Mouse (Mus musculus): ENCODE measurements around the gene Wnk1. TPM values are rescaled to one million over a fixed set of nuclear protein-coding genes. Genes with fewer than 3 reads are reported as not detected.

Wnk1 gene
- 35.8 and 43.8 TPM in 2 replicates for polyA plus RNA-seq (2015; fragmentation: Nextera tagmentation; extraction: Ambion mirVana)

DNA sequence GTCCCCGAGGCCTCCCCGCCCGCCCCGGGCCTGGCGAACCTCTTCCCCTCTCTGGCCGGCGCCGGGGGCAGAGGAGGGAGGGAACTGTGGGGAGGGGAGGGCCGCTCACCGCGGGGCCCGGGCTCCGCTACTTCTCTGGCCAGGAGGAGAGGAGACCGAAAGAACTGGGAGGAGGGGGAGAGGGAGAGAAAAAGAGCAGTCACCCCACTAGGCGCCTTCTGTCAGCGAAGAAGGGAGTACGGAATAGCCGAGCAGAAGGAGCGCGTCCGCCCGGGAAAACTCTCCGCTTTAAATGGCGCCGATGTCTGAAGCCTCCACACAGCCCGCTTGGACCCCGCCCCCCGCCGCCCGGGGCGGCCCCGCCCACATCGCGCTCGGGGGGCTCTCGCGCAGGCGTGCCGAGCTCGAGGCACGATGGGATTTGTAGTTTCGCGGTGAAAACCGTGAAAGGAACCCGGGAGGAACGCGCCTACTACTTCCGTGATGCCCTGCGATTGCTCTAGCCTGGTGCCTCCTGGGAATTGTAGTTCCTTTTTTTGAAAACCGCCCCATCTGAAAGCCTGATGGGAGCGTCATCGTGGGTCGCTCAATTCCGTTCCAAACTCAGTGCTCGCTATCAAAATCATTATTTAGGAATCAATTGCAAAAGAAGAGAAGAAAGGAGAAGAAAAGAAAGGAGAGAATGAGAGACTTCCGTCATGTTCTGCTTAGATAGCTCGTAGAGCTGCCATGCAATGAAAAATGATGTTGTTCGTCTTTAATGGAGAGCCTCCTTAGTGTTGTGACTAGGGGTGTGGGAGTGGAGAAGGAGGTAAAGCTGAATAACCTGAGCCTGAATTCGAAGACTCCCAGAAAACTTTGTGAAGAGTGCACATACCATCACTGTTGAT lies at the start of gene Wnk1:
Gene Wnk1, minus strand, starts transcription at position 307 of the 890 bp plus-strand sequence.

DNA sequence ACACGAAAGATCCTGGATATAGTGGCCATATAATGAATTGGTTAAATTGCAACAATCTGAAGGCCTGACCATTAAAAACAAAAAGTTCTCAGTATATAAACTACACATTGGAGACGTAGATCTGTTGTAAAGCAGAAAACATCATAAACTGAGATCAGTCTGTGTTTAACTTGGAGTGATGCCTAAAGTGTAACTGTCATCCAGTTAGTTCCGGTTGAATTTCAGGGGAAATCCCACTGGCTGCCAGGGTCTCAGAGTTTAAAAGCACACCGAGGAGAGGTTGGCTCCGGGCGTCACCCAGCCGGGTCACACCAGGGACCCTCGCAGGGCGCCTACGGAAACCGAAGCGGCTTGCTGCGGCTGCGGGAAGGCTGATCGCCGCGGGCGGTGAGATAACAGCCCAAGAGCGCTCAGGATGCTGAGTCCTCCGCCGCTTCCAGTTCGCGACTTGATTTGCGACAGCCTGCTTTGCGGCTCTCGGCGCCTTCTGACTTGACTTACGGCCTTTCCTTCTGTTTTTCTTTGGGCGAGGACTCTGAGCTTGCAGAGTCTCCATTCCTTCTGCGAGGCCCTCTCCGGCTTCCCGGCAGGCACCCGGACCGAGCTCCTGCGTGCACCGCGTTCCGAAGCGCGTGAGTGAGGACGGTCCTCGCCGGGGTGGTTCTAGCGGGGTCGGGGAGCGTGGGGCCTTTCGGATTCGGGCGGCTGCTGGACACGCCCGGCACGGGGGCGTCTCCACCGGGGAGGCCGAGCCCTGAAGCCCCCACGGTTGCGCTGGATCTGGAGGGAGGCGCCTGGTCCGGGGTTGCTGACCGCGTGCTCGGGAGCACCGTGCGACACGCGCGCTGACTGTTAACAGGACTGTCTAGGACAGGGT lies 136.0 kb downstream of the Wnk1 start, which contains the start of gene Rad52:
Gene Rad52, plus strand, starts transcription at position 495 of the 877 bp plus-strand sequence.

MicroRNAs encoded within 50 kb of the gene (microRNA counts, 519-probe panel; counts per million panel counts)
- microRNA mmu-miR-706, result not detected

Small RNA genes within 50 kb of the gene (microRNA-seq; reads per million reads assigned to microRNA genes)
- gene Mir706, result not detected

Other genes with a start within 250 kb of the Wnk1 start
- gene Erc1, start 190.5 kb downstream of the Wnk1 start, polyA plus RNA-seq (2015; fragmentation: Nextera tagmentation; extraction: Ambion mirVana), result 10.0 and 12.9 TPM in 2 replicates
- 8.9 and 9.3 TPM in 2 replicates for gene Rad52, start 136.0 kb downstream of the Wnk1 start, polyA plus RNA-seq (2015; fragmentation: Nextera tagmentation; extraction: Ambion mirVana)
- gene Ninj2, start 54.7 kb upstream of the Wnk1 start, polyA plus RNA-seq (2015; fragmentation: Nextera tagmentation; extraction: Ambion mirVana), result 0.20 TPM in 1 of 2 replicates, not detected in the other

Measured in urinary bladder, postnatal 0 days (tissue).